Mouse (Mus musculus) lung, postnatal 10 days (tissue): ENCODE results near the gene H2-DMb2.
A peak's percentile ranks its signal among the peaks of the same experiment; 100 is the strongest.

Experiments
- DNase-seq: peaks from one replicate; pipeline ENCODE4 v3.0.0; 2021

The H2-DMb2 gene

GRCm38 (mm10) chr17:34143033-34143432 is at the start of gene H2-DMb2:
H2-DMb2 (plus strand) TSS chr17:34143307.
- peak; percentile 84 for DNase-seq

GRCm38 (mm10) chr17:34094283-34095035 is 48.6 kb upstream of the H2-DMb2 start:
- no peak for DNase-seq

GRCm38 (mm10) chr17:34096497-34097010 is 46.6 kb upstream of the H2-DMb2 start:
- DNase-seq = no peak

- DNase-seq = no peak
Observed at GRCm38 (mm10) chr17:34097272-34097671, 45.8 kb upstream of the H2-DMb2 start.

- peak; percentile 23 for DNase-seq
Observed at GRCm38 (mm10) chr17:34098709-34099479, 44.2 kb upstream of the H2-DMb2 start.

- peak; percentile 44 for DNase-seq
Observed at GRCm38 (mm10) chr17:34099531-34099930, 43.6 kb upstream of the H2-DMb2 start.

GRCm38 (mm10) chr17:34101185-34101584 is 41.9 kb upstream of the H2-DMb2 start:
- no peak for DNase-seq

GRCm38 (mm10) chr17:34101604-34102032 is 41.5 kb upstream of the H2-DMb2 start:
- DNase-seq = peak; percentile 95

- DNase-seq = no peak
Observed at GRCm38 (mm10) chr17:34102831-34103230, 40.3 kb upstream of the H2-DMb2 start.

GRCm38 (mm10) chr17:34104804-34105203 is 38.3 kb upstream of the H2-DMb2 start:
- no peak for DNase-seq

- DNase-seq = no peak
Observed at GRCm38 (mm10) chr17:34106555-34106954, 36.6 kb upstream of the H2-DMb2 start.

GRCm38 (mm10) chr17:34107109-34107867 is 35.8 kb upstream of the H2-DMb2 start:
- no peak for DNase-seq

- DNase-seq = no peak
Observed at GRCm38 (mm10) chr17:34108460-34108859, 34.6 kb upstream of the H2-DMb2 start.

GRCm38 (mm10) chr17:34109038-34109805 is 33.9 kb upstream of the H2-DMb2 start:
- DNase-seq = no peak

- no peak for DNase-seq
Observed at GRCm38 (mm10) chr17:34109806-34110195, 33.3 kb upstream of the H2-DMb2 start.

- DNase-seq = no peak
Observed at GRCm38 (mm10) chr17:34110309-34110708, 32.8 kb upstream of the H2-DMb2 start.

- no peak for DNase-seq
Observed at GRCm38 (mm10) chr17:34114114-34114513, 29.0 kb upstream of the H2-DMb2 start.

GRCm38 (mm10) chr17:34116736-34117370 is 26.3 kb upstream of the H2-DMb2 start:
- no peak for DNase-seq

- no peak for DNase-seq
Observed at GRCm38 (mm10) chr17:34117421-34118112, 25.5 kb upstream of the H2-DMb2 start.

- DNase-seq = peak; percentile 49
Observed at GRCm38 (mm10) chr17:34118113-34118872, 24.8 kb upstream of the H2-DMb2 start.
